In the genomic region with DNA sequence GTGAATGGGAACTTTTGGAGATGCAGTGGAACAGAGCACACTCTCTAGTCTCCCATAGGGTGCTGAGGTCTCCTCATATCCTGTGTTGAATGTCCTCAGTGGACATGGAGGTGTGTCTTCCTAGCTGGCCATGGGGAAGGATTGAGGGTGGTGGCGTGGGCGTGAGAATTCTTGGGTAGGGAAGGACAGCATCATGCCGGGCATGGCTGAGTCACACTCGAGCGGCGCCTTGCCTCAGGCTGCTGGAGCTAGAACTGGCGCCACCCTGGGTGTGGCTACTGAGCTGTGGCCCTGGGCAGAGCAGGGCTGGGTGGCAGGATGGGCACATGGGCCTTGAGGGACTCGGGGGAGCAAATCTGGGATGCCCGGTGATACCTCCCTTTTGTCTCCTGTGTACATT, we compare ENCODE assay signal across 7 mouse cellular contexts. TPM values are rescaled to one million over a fixed set of nuclear protein-coding genes. Genes with fewer than 3 reads are reported as not detected.
DNase-seq lines count a peak whose midpoint lies in the region; ATAC-seq and TF ChIP-seq lines count a peak whose summit lies in the region.

No protein-coding gene starts in this region.

- peak; percentile 76 for DNase-seq in CD4-positive helper T cell, adult 2 months (ENCODE audit: low read depth, low spot score)
- peak; percentile 93 for DNase-seq in Muller cell, postnatal 12 days (ENCODE audit: inconsistent ontology term)
- no peak for DNase-seq in forebrain, embryonic 14.5 days (ENCODE audit: low spot score)
- DNase-seq in intestine, embryonic 14.5 days (ENCODE audit: low spot score): no peak
- DNase-seq in frontal cortex, postnatal 14 days (ENCODE audit: low spot score in 2 of 2): no peak

- H3K9me3 ChIP-seq in forebrain, embryonic 14.5 days (replicated peaks; ENCODE audit: control insufficient read depth, low read length): no peaks in the 10 kb centered on the region
- H3K9me3 ChIP-seq in intestine, embryonic 14.5 days (ENCODE audit: control insufficient read depth, low read length): no peaks in the 10 kb centered on the region
- no peaks in the 10 kb centered on the region for H3K9me3 ChIP-seq in liver, embryonic 15.5 days (replicated peaks)

- TF ChIP-seq POLR2A in olfactory bulb, adult 2 months (IDR thresholded peaks at IDR 0.05; ENCODE audit: insufficient read depth, low read depth, low read length): no peak

- ATAC-seq in forebrain, embryonic 14.5 days: no peak
- ATAC-seq in intestine, embryonic 14.5 days (replicated peaks; ENCODE audit: low FRiP score, low TSS enrichment, low read depth): no peak
- no peak for ATAC-seq in liver, embryonic 15.5 days (ENCODE audit: insufficient read depth)

- H3K4me2 ChIP-seq in forebrain, embryonic 14.5 days (ENCODE audit: low read length): peak overlapping the region; percentile 75
- peak overlapping the region; percentile 95 for H3K4me2 ChIP-seq in intestine, embryonic 14.5 days (ENCODE audit: low read length)
- peak overlapping the region; percentile 75 for H3K4me2 ChIP-seq in liver, embryonic 15.5 days

- H3K27me3 ChIP-seq in forebrain, embryonic 14.5 days (replicated peaks; ENCODE audit: control insufficient read depth, insufficient read depth, low read length): no peaks in the 10 kb centered on the region
- no peaks in the 10 kb centered on the region for H3K27me3 ChIP-seq in intestine, embryonic 14.5 days (replicated peaks; ENCODE audit: control insufficient read depth, insufficient read depth, low read length)
- peaks cover 50% of the 10 kb centered on the region for H3K27me3 ChIP-seq in liver, embryonic 15.5 days

- no peak overlapping the region for H3K9ac ChIP-seq in forebrain, embryonic 14.5 days (ENCODE audit: low read length)
- H3K9ac ChIP-seq in intestine, embryonic 14.5 days (ENCODE audit: low read length): peak overlapping the region; percentile 82; the same call in 1 of the 2 replicates
- H3K9ac ChIP-seq in liver, embryonic 15.5 days: no peak overlapping the region

- H3K4me3 ChIP-seq in forebrain, embryonic 14.5 days (ENCODE audit: low read depth, low read length): no peak overlapping the region
- H3K4me3 ChIP-seq in intestine, embryonic 14.5 days (ENCODE audit: low read depth, low read length): peak overlapping the region; percentile 71
- H3K4me3 ChIP-seq in liver, embryonic 15.5 days (replicated peaks): peak overlapping the region; percentile 62
- H3K4me3 ChIP-seq in olfactory bulb, adult 2 months (ENCODE audit: insufficient read depth, low read depth, low read length): no peak overlapping the region

- H3K36me3 ChIP-seq in forebrain, embryonic 14.5 days (ENCODE audit: control insufficient read depth, insufficient read depth, low read length): no peaks in the 10 kb centered on the region
- H3K36me3 ChIP-seq in intestine, embryonic 14.5 days (ENCODE audit: control insufficient read depth, insufficient read depth, low read length): peaks cover 15% of the 10 kb centered on the region
- H3K36me3 ChIP-seq in liver, embryonic 15.5 days (replicated peaks): peaks cover 4% of the 10 kb centered on the region; the same call in 1 of the 2 replicates

- H3K27ac ChIP-seq in forebrain, embryonic 14.5 days (ENCODE audit: low read depth, low read length): no peak overlapping the region
- H3K27ac ChIP-seq in intestine, embryonic 14.5 days (ENCODE audit: low read depth): peak overlapping the region; percentile 91
- peak overlapping the region; percentile 77 for H3K27ac ChIP-seq in liver, embryonic 15.5 days (replicated peaks)
- peak overlapping the region; percentile 76 for H3K27ac ChIP-seq in olfactory bulb, adult 2 months (ENCODE audit: insufficient read depth, low read depth, low read length)

- 78% methylated on average over 9 of the region's 9 CpGs for WGBS in forebrain, embryonic 14.5 days
- 88% methylated on average over 9 of the region's 9 CpGs for WGBS in intestine, embryonic 14.5 days
- WGBS in liver, embryonic 15.5 days (ENCODE audit: insufficient replicate concordance): 42% methylated on average over 9 of the region's 9 CpGs
- 62% methylated on average over 9 of the region's 9 CpGs for WGBS in olfactory bulb, adult 2 months

- peaks cover 38% of the 10 kb centered on the region for H3K4me1 ChIP-seq in forebrain, embryonic 14.5 days (ENCODE audit: control insufficient read depth, insufficient read depth, low read length)
- H3K4me1 ChIP-seq in intestine, embryonic 14.5 days (replicated peaks; ENCODE audit: control insufficient read depth, insufficient read depth, low read length): peaks cover 62% of the 10 kb centered on the region
- H3K4me1 ChIP-seq in liver, embryonic 15.5 days (replicated peaks): peaks cover 67% of the 10 kb centered on the region
- peaks cover 54% of the 10 kb centered on the region for H3K4me1 ChIP-seq in olfactory bulb, adult 2 months (ENCODE audit: control insufficient read depth, insufficient read depth, low read length)

- TF ChIP-seq CTCF in olfactory bulb, adult 2 months (IDR thresholded peaks at IDR 0.05; ENCODE audit: insufficient read depth, low read depth, low read length): no peak

RNA-seq across cellular contexts. Expression of gene Nanos3, which starts 17.4 kb away (rescaled TPM):
- 4.5 and 8.3 TPM in 2 replicates for polyA plus RNA-seq in forebrain, embryonic 14.5 days (2014; fragmentation: Nextera tagmentation; extraction: Ambion mirVana)
- polyA plus RNA-seq in intestine, embryonic 14.5 days (2014; fragmentation: Nextera tagmentation; extraction: Ambion mirVana): 4.1 and 4.4 TPM in 2 replicates
- polyA plus RNA-seq in liver, embryonic 15.5 days (2015; fragmentation: Nextera tagmentation; extraction: Ambion mirVana): 0.31 TPM in 2 replicates
- polyA plus RNA-seq in olfactory bulb, adult 2 months (2012; ENCODE audit: insufficient read depth, insufficient read length, low replicate concordance, missing spikeins): not detected in 2 replicates

RNA-seq across cellular contexts. Expression of gene Zswim4, which starts 34.4 kb away (rescaled TPM):
- 22.6 and 26.9 TPM in 2 replicates for polyA plus RNA-seq in forebrain, embryonic 14.5 days (2014; fragmentation: Nextera tagmentation; extraction: Ambion mirVana)
- polyA plus RNA-seq in intestine, embryonic 14.5 days (2014; fragmentation: Nextera tagmentation; extraction: Ambion mirVana): 10.9 and 11.5 TPM in 2 replicates
- 2.0 and 2.5 TPM in 2 replicates for polyA plus RNA-seq in liver, embryonic 15.5 days (2015; fragmentation: Nextera tagmentation; extraction: Ambion mirVana)
- polyA plus RNA-seq in olfactory bulb, adult 2 months (2012; ENCODE audit: insufficient read depth, insufficient read length, low replicate concordance, missing spikeins): 65.7 TPM in 1 of 2 replicates, not detected in the other

RNA-seq across cellular contexts. Expression of gene D8Ertd738e, which starts 47.1 kb away (rescaled TPM):
- polyA plus RNA-seq in forebrain, embryonic 14.5 days (2014; fragmentation: Nextera tagmentation; extraction: Ambion mirVana): 266 and 329 TPM in 2 replicates
- 377 and 380 TPM in 2 replicates for polyA plus RNA-seq in intestine, embryonic 14.5 days (2014; fragmentation: Nextera tagmentation; extraction: Ambion mirVana)
- polyA plus RNA-seq in liver, embryonic 15.5 days (2015; fragmentation: Nextera tagmentation; extraction: Ambion mirVana): 176 and 183 TPM in 2 replicates
- polyA plus RNA-seq in olfactory bulb, adult 2 months (2012; ENCODE audit: insufficient read depth, insufficient read length, low replicate concordance, missing spikeins): not detected in 2 replicates

RNA-seq across cellular contexts. Expression of gene 4930432K21Rik, which starts 54.6 kb away (rescaled TPM):
- polyA plus RNA-seq in forebrain, embryonic 14.5 days (2014; fragmentation: Nextera tagmentation; extraction: Ambion mirVana): 1.7 and 2.3 TPM in 2 replicates
- polyA plus RNA-seq in intestine, embryonic 14.5 days (2014; fragmentation: Nextera tagmentation; extraction: Ambion mirVana): 0.48 and 0.92 TPM in 2 replicates
- polyA plus RNA-seq in liver, embryonic 15.5 days (2015; fragmentation: Nextera tagmentation; extraction: Ambion mirVana): 0.25 and 0.41 TPM in 2 replicates
- not detected in 2 replicates for polyA plus RNA-seq in olfactory bulb, adult 2 months (2012; ENCODE audit: insufficient read depth, insufficient read length, low replicate concordance, missing spikeins)

RNA-seq across cellular contexts. Expression of gene Mri1, which starts 54.7 kb away (rescaled TPM):
- 43.6 and 48.8 TPM in 2 replicates for polyA plus RNA-seq in forebrain, embryonic 14.5 days (2014; fragmentation: Nextera tagmentation; extraction: Ambion mirVana)
- polyA plus RNA-seq in intestine, embryonic 14.5 days (2014; fragmentation: Nextera tagmentation; extraction: Ambion mirVana): 79.7 and 90.6 TPM in 2 replicates
- polyA plus RNA-seq in liver, embryonic 15.5 days (2015; fragmentation: Nextera tagmentation; extraction: Ambion mirVana): 28.6 and 30.5 TPM in 2 replicates
- not detected in 2 replicates for polyA plus RNA-seq in olfactory bulb, adult 2 months (2012; ENCODE audit: insufficient read depth, insufficient read length, low replicate concordance, missing spikeins)

Comparison
In these comparisons a context has a peak if more than half of its experiments do, and no peak if none do; other contexts are left out.
1. DNase-seq: peak in CD4-positive helper T cell, adult 2 months (single experiment) and Muller cell, postnatal 12 days (single experiment); none in forebrain, embryonic 14.5 days (single experiment), intestine, embryonic 14.5 days (single experiment) and frontal cortex, postnatal 14 days (0 of 2).
2. H3K4me3 ChIP-seq: peak in intestine, embryonic 14.5 days (single experiment) and liver, embryonic 15.5 days (single experiment); none in forebrain, embryonic 14.5 days (single experiment) and olfactory bulb, adult 2 months (single experiment).
3. RNA of gene D8Ertd738e, which starts 47.1 kb away (polyA plus RNA-seq): 377 to 380 TPM in intestine, embryonic 14.5 days, 266 to 329 TPM in forebrain, embryonic 14.5 days and 176 to 183 TPM in liver, embryonic 15.5 days; not detected in olfactory bulb, adult 2 months; every median in the first group is over 100 times any median in the second.
4. Peak in every context shown above with its lines, with median percentiles within 50 percentile points of each other: H3K4me2 ChIP-seq.